Mouse (Mus musculus): ENCODE measurements around the gene Dlg4.

GRCm38 (mm10) chr11:69997070-69997509, 19.7 kb upstream of the Dlg4 start:
- TF ChIP-seq CTCF (IDR thresholded peaks at IDR 0.05; ENCODE audit: low read depth) (no peak), EP300 (IDR thresholded peaks at IDR 0.05; ENCODE audit: low read depth) (no peak)

Data from liver, embryonic 14.5 days (tissue).